Mouse (Mus musculus) liver, embryonic 12.5 days (tissue): ENCODE results near the gene Nr1h3. TPM values are rescaled to one million over a fixed set of nuclear protein-coding genes. Genes with fewer than 3 reads are reported as not detected.

Experiments
- ATAC-seq: fragments of 200-750 bp; cut with Nextera tagmentation; 2 replicates; pipeline ENCODE4 v1.8.0; 2017; ENCODE audit warnings: moderate number of reproducible peaks, mild to moderate bottlenecking, moderate library complexity
- H3K27ac ChIP-seq: fragments of 300-500 bp; sonication (generic); 2 replicates; pipeline ENCODE4 v1.5.1; 2016; ENCODE audit warnings: mild to moderate bottlenecking
- H3K27me3 ChIP-seq: fragments of 300-500 bp; sonication (generic); replicated peaks from 2 replicates; pipeline ENCODE4 v1.6.1; 2016; ENCODE audit warnings: mild to moderate bottlenecking, moderate library complexity
- H3K36me3 ChIP-seq: fragments of 300-500 bp; sonication (generic); 2 replicates; pipeline ENCODE4 v1.6.1; 2016; ENCODE audit warnings: mild to moderate bottlenecking, moderate library complexity
- H3K4me1 ChIP-seq: fragments of 300-500 bp; sonication (generic); 2 replicates; pipeline ENCODE4 v1.6.1; 2016
- H3K4me2 ChIP-seq: fragments of 300-500 bp; sonication (generic); 2 replicates; pipeline ENCODE4 v1.6.1; 2016; ENCODE audit warnings: mild to moderate bottlenecking, moderate library complexity
- H3K4me3 ChIP-seq: fragments of 300-500 bp; sonication (generic); 2 replicates; pipeline ENCODE4 v1.5.1; 2016; ENCODE audit warnings: mild to moderate bottlenecking, moderate library complexity
- H3K9ac ChIP-seq: fragments of 300-500 bp; sonication (generic); 2 replicates; pipeline ENCODE4 v1.6.1; 2016; ENCODE audit warnings: mild to moderate bottlenecking, moderate library complexity
- H3K9me3 ChIP-seq: fragments of 300-500 bp; sonication (generic); replicated peaks from 2 replicates; pipeline ENCODE4 v1.6.1; 2016; ENCODE audit warnings: mild to moderate bottlenecking, moderate library complexity
- WGBS: fragments of 180-500 bp; shearing (Covaris S2); methylation state at CpG from one replicate; pipeline ENCODE4 v1.1.7; 2016; ENCODE audit not compliant: insufficient replicate concordance; 5-methylcytosine and 5-hydroxymethylcytosine counted together
- polyA plus RNA-seq: library from polyadenylated mRNA; unstranded; fragments of >200 nt; fragmentation: Nextera tagmentation; extraction: Ambion mirVana; gene quantifications from 2 replicates; pipeline ENCODE4 v1.2.1, GENCODE M21; 2016

The Nr1h3 gene
- polyA plus RNA-seq, 1 experiment from 2014 or later = 13.5 TPM

- ATAC-seq = no peak
- Histone ChIP-seq H3K36me3 (peaks cover 76% of the 10 kb centered on the region), H3K27me3 (no peaks in the 10 kb centered on the region), H3K4me1 (no peaks in the 10 kb centered on the region), H3K27ac (no peak overlapping the region), H3K4me3 (no peak overlapping the region), H3K9ac (no peak overlapping the region), H3K4me2 (no peak overlapping the region), H3K9me3 (no peaks in the 10 kb centered on the region)
- WGBS = 66% methylated on average over 6 of the region's 6 CpGs
These were observed 45.5 kb downstream of the Nr1h3 start for GRCm38 (mm10) chr2:91157002-91157752.

- Histone ChIP-seq H3K27me3 (no peaks in the 10 kb centered on the region), H3K9me3 (no peaks in the 10 kb centered on the region), H3K4me2 (no peak overlapping the region), H3K4me3 (no peak overlapping the region), H3K36me3 (peaks cover 76% of the 10 kb centered on the region), H3K4me1 (no peaks in the 10 kb centered on the region), H3K9ac (no peak overlapping the region), H3K27ac (no peak overlapping the region)
- ATAC-seq = no peak
- 81% methylated on average over 3 of the region's 3 CpGs for WGBS
These were observed 48.5 kb downstream of the Nr1h3 start for GRCm38 (mm10) chr2:91154091-91154490.

- WGBS = 68% methylated on average over 3 of the region's 3 CpGs
- ATAC-seq = no peak
- no peak overlapping the region for H3K4me3 ChIP-seq
These were observed 49.7 kb downstream of the Nr1h3 start for GRCm38 (mm10) chr2:91152885-91153377.

GRCm38 (mm10) chr2:91151331-91151730 is 51.3 kb downstream of the Nr1h3 start:
- ATAC-seq = no peak

More at GRCm38 (mm10) chr2:91152885-91153377, 49.7 kb downstream of the Nr1h3 start:
- no peaks in the 10 kb centered on the region for H3K9me3 ChIP-seq
- no peak overlapping the region for H3K9ac ChIP-seq
- H3K27ac ChIP-seq = no peak overlapping the region
- no peaks in the 10 kb centered on the region for H3K4me1 ChIP-seq
- no peak overlapping the region for H3K4me2 ChIP-seq
- H3K27me3 ChIP-seq = no peaks in the 10 kb centered on the region
- H3K36me3 ChIP-seq = peaks cover 73% of the 10 kb centered on the region

DNA sequence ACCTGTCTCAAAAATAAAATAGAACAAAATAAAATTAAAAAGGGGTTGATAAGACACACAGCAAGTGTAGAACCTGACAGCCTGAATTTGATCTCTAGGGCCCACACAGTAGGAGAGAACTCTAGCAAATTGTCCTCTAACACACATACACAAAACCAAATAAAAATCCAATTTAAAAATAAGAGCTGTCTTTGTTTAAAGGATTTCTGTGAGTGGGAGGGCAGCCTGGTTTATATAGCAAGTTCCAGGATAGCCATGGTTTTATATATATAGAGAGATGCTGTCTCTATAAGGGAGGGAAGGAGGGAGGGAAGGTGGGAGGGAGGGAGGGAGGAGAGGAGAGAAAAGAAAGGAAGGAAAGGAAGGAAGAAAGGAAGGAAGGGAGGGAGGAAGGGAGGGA is 54.5 kb downstream of the Nr1h3 start:
- no peak overlapping the region for H3K4me3 ChIP-seq
- no peak for ATAC-seq
- no peaks in the 10 kb centered on the region for H3K27me3 ChIP-seq
- no peak overlapping the region for H3K27ac ChIP-seq
- no peak overlapping the region for H3K4me2 ChIP-seq
- H3K9ac ChIP-seq = no peak overlapping the region
- H3K36me3 ChIP-seq = peaks cover 65% of the 10 kb centered on the region
- H3K9me3 ChIP-seq = no peaks in the 10 kb centered on the region
- no peaks in the 10 kb centered on the region for H3K4me1 ChIP-seq

More at GRCm38 (mm10) chr2:91151331-91151730, 51.3 kb downstream of the Nr1h3 start:
- WGBS = 66% methylated on average over 1 of the region's 1 CpGs
- H3K27me3 ChIP-seq = no peaks in the 10 kb centered on the region
- H3K27ac ChIP-seq = no peak overlapping the region
- H3K4me1 ChIP-seq = no peaks in the 10 kb centered on the region
- H3K4me2 ChIP-seq = no peak overlapping the region
- no peak overlapping the region for H3K4me3 ChIP-seq
- no peaks in the 10 kb centered on the region for H3K9me3 ChIP-seq
- no peak overlapping the region for H3K9ac ChIP-seq
- H3K36me3 ChIP-seq = peaks cover 62% of the 10 kb centered on the region

DNA sequence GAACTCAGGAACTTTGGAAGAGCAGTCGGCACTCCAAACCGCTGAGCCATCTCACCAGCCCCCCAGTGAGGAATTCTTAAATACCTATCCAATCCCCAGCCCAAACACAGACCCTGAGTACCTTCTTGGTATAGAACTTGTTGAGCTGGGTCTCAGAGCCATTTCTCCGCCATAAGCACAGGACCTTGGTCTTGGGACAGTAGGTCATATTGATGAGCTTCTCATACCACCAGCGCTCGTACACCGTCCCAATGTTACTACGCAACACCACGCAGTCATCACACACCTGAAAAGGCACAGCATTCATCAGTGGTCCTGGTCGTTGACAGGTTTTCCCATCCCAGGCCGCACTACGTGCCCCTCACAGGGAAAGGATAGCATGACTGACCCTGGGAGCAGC is 59.2 kb downstream of the Nr1h3 start:
- H3K9ac ChIP-seq = no peak overlapping the region
- no peak overlapping the region for H3K4me3 ChIP-seq
- no peaks in the 10 kb centered on the region for H3K9me3 ChIP-seq
- no peak for ATAC-seq
- WGBS = 92% methylated on average over 11 of the region's 11 CpGs
- H3K27ac ChIP-seq = no peak overlapping the region
- H3K36me3 ChIP-seq = peaks cover 78% of the 10 kb centered on the region
- no peak overlapping the region for H3K4me2 ChIP-seq
- no peaks in the 10 kb centered on the region for H3K27me3 ChIP-seq
- peaks cover 9% of the 10 kb centered on the region; the same call in 1 of the 2 replicates for H3K4me1 ChIP-seq

DNA sequence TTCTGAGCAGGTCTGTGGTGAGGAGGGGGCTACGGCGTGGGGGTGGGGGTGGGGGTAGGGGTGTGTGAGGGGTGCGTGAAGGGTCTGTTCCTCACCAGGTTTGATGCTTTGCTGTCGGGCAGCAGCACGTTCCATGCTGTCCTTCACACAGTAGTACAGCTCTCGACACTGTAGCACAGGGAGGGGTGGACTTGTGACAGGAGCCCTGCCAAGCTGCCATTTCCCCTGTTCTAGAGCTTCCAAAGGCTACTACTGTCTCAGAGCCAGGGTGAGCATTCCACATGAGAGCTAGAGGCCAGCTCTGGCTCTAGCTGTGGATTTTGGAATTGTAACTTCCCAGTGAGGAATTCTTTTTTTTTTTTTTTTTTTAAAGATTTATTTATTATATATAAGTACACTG is 59.7 kb downstream of the Nr1h3 start:
- no peak overlapping the region for H3K9ac ChIP-seq
- no peak overlapping the region for H3K27ac ChIP-seq
- H3K27me3 ChIP-seq = no peaks in the 10 kb centered on the region
- H3K4me2 ChIP-seq = no peak overlapping the region
- 78% methylated on average over 6 of the region's 6 CpGs for WGBS
- peaks cover 82% of the 10 kb centered on the region for H3K36me3 ChIP-seq
- H3K4me3 ChIP-seq = no peak overlapping the region
- H3K9me3 ChIP-seq = no peaks in the 10 kb centered on the region
- H3K4me1 ChIP-seq = peaks cover 9% of the 10 kb centered on the region; the same call in 1 of the 2 replicates
- ATAC-seq = no peak

- Histone ChIP-seq H3K27me3 (no peaks in the 10 kb centered on the region), H3K27ac (no peak overlapping the region), H3K9me3 (no peaks in the 10 kb centered on the region), H3K4me1 (peaks cover 9% of the 10 kb centered on the region; the same call in 1 of the 2 replicates), H3K9ac (no peak overlapping the region), H3K36me3 (peaks cover 69% of the 10 kb centered on the region), H3K4me3 (no peak overlapping the region), H3K4me2 (no peak overlapping the region)
- ATAC-seq = no peak
- 87% methylated on average over 8 of the region's 8 CpGs for WGBS
These were observed 62.9 kb downstream of the Nr1h3 start for GRCm38 (mm10) chr2:91139764-91140163.

- Histone ChIP-seq H3K27me3 (no peaks in the 10 kb centered on the region), H3K4me2 (no peak overlapping the region), H3K4me3 (no peak overlapping the region), H3K9me3 (no peaks in the 10 kb centered on the region), H3K27ac (no peak overlapping the region), H3K4me1 (peaks cover 9% of the 10 kb centered on the region; the same call in 1 of the 2 replicates), H3K36me3 (peaks cover 65% of the 10 kb centered on the region), H3K9ac (no peak overlapping the region)
- no peak for ATAC-seq
- WGBS = 58% methylated on average over 5 of the region's 5 CpGs
These were observed 63.3 kb downstream of the Nr1h3 start for GRCm38 (mm10) chr2:91139311-91139710.

- Histone ChIP-seq H3K4me2 (no peak overlapping the region), H3K9me3 (no peaks in the 10 kb centered on the region), H3K4me1 (peaks cover 9% of the 10 kb centered on the region; the same call in 1 of the 2 replicates), H3K27me3 (no peaks in the 10 kb centered on the region), H3K27ac (no peak overlapping the region), H3K9ac (no peak overlapping the region), H3K36me3 (peaks cover 50% of the 10 kb centered on the region), H3K4me3 (no peak overlapping the region)
- no peak for ATAC-seq
- 79% methylated on average over 6 of the region's 6 CpGs for WGBS
These were observed 65.2 kb downstream of the Nr1h3 start for GRCm38 (mm10) chr2:91137481-91137880.

DNA sequence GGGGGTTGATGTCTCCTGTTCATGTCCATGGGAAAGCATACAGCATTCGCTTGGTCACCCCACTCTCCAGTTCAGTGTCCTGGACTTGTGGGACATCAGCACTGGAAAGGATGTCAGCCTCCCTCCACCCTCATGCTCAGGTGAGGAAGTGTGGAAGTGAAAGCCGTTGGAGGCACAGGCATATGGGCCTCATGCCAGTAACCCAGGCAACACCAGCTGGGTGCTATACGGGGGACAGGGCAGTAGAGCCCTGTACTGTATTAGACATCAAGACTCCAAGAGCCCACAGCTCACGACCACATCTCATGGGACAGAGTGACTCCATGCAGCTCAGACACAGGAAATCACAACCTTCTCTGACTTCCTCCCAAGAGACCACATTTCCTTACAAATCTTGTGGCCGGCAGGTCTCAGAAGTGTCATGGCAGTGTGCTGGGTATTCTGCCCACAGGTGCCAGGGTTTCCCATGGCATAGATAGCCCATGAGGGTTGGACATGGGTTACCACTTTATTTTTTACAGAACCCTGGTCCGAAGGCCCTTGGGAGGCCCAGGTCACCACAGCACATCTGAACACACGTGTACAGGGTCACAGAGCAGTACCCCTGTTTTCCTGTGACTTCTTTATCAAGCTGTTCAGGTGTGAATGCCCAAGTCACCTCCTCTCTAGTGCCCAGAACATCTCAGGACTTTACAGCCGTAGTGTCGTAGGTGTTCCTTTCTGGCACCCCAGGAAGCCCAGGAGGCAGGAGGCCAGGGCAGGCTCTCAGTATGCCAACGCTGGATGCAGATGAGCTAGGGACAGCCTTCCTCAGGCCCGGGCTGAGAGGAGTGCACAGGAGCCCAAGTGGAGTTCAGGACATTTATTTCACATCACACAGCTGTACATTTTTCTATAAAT is 65.9 kb downstream of the Nr1h3 start:
- ATAC-seq = no peak
- Histone ChIP-seq H3K4me1 (peaks cover 9% of the 10 kb centered on the region; the same call in 1 of the 2 replicates), H3K4me2 (no peak overlapping the region), H3K9me3 (no peaks in the 10 kb centered on the region), H3K27me3 (no peaks in the 10 kb centered on the region), H3K36me3 (peaks cover 42% of the 10 kb centered on the region), H3K4me3 (no peak overlapping the region), H3K9ac (no peak overlapping the region), H3K27ac (no peak overlapping the region)
- 69% methylated on average over 11 of the region's 11 CpGs for WGBS
